Comparison of ENCODE assay signal across 30 mouse cellular contexts in genomic region chr8:105961536-105961935, GRCm38 (mm10). TPM values are rescaled to one million over a fixed set of nuclear protein-coding genes. Genes with fewer than 3 reads are reported as not detected.
A peak's percentile ranks its signal among the peaks of the same experiment; 100 is the strongest.
DNase-seq lines count a peak whose midpoint lies in the region; ATAC-seq lines count a peak whose summit lies in the region.
"Had no signal": no experiment of that assay in that cellular context is flagged by ENCODE, and none has a peak within 500 bp of the region (broad histone marks: within the 10 kb centered on the region; RNA-seq: fewer than 3 reads in every experiment).

No protein-coding gene starts in this region.

- peak; percentile 21 for ATAC-seq in common myeloid progenitor, adult 5-6 weeks (replicated peaks; ENCODE audit: low read depth, poor library complexity, severe bottlenecking)
- ATAC-seq in liver, embryonic 15.5 days (ENCODE audit: insufficient read depth) = peak; percentile 18; the same call in 1 of the 2 replicates
- no peak for ATAC-seq in inflammation-experienced regulatory T-cells, adult 6 months
- ATAC-seq in kidney, embryonic 14.5 days (ENCODE audit: low FRiP score, low TSS enrichment) = no peak
- ATAC-seq: forebrain, embryonic 14.5 days; hindbrain, embryonic 16.5 days; intestine, embryonic 16.5 days; midbrain, embryonic 13.5 days had no signal

- 0 out of 2 replicates have a peak overlapping the region, but pooled peaks have one; percentile 26 for H3K27ac ChIP-seq in liver, embryonic 15.5 days (replicated peaks)
- H3K27ac ChIP-seq in kidney, embryonic 14.5 days (ENCODE audit: low read depth, low read length) = no peak overlapping the region
- H3K27ac ChIP-seq: embryonic facial prominence, embryonic 13.5 days; hindbrain, embryonic 10.5 days; left cerebral cortex, adult 2 months; limb, embryonic 15.5 days; macrophage; midbrain, embryonic 13.5 days had no signal

- WGBS in liver, embryonic 15.5 days (ENCODE audit: insufficient replicate concordance) = 25% methylated on average over 10 of the region's 10 CpGs
- 88% methylated on average over 10 of the region's 10 CpGs for WGBS in kidney, embryonic 14.5 days

- DNase-seq in retina, postnatal 1 day = peak; percentile 12
- DNase-seq in retina, embryonic 14.5 days (ENCODE audit: low spot score) = no peak
- no peak for DNase-seq in right cerebral cortex, postnatal 4 days
- DNase-seq: adrenal gland, postnatal 36 days; cerebellum, adult 11-12 months; cerebellum, postnatal 10 days; heart, postnatal 10 days; layer of hippocampus, adult 9-11 months; right cerebral cortex, postnatal 25 days had no signal

- no peaks in the 10 kb centered on the region for H3K27me3 ChIP-seq in liver, embryonic 15.5 days
- H3K27me3 ChIP-seq in kidney, embryonic 14.5 days (ENCODE audit: control insufficient read depth, insufficient read depth, low read length) = no peaks in the 10 kb centered on the region
- H3K27me3 ChIP-seq: embryonic facial prominence, embryonic 13.5 days; heart, embryonic 12.5 days; limb, embryonic 15.5 days had no signal

- H3K4me3 ChIP-seq in liver, embryonic 15.5 days (replicated peaks) = peak overlapping the region; percentile 13
- H3K4me3 ChIP-seq in kidney, embryonic 14.5 days (ENCODE audit: low read length) = no peak overlapping the region
- H3K4me3 ChIP-seq: embryonic facial prominence, embryonic 13.5 days; heart, embryonic 12.5 days; hindbrain, embryonic 10.5 days; left cerebral cortex, adult 2 months; limb, embryonic 15.5 days; midbrain, embryonic 13.5 days had no signal

- H3K9me3 ChIP-seq in liver, embryonic 15.5 days (replicated peaks) = no peaks in the 10 kb centered on the region
- no peaks in the 10 kb centered on the region for H3K9me3 ChIP-seq in kidney, embryonic 14.5 days (ENCODE audit: control insufficient read depth, low read length)
- H3K9me3 ChIP-seq: embryonic facial prominence, embryonic 13.5 days; heart, embryonic 12.5 days; hindbrain, embryonic 10.5 days; limb, embryonic 15.5 days; midbrain, embryonic 13.5 days had no signal

- peak overlapping the region; percentile 28; the same call in 1 of the 2 replicates for H3K9ac ChIP-seq in liver, embryonic 15.5 days
- no peak overlapping the region for H3K9ac ChIP-seq in kidney, embryonic 14.5 days (ENCODE audit: low read depth, low read length)
- H3K9ac ChIP-seq: embryonic facial prominence, embryonic 13.5 days; heart, embryonic 12.5 days; limb, embryonic 15.5 days; midbrain, embryonic 13.5 days had no signal

- H3K36me3 ChIP-seq in liver, embryonic 15.5 days (replicated peaks) = peaks cover 29% of the 10 kb centered on the region
- H3K36me3 ChIP-seq in kidney, embryonic 14.5 days (ENCODE audit: control insufficient read depth, insufficient read depth, low read length) = peaks cover 13% of the 10 kb centered on the region; the same call in 1 of the 2 replicates
- H3K36me3 ChIP-seq: midbrain, embryonic 13.5 days had no signal

- peaks cover 75% of the 10 kb centered on the region for H3K4me1 ChIP-seq in liver, embryonic 15.5 days (replicated peaks)
- H3K4me1 ChIP-seq in kidney, embryonic 14.5 days (ENCODE audit: control insufficient read depth, insufficient read depth, low read length) = peaks cover 10% of the 10 kb centered on the region

- H3K4me2 ChIP-seq in liver, embryonic 15.5 days = peak overlapping the region; percentile 61
- H3K4me2 ChIP-seq in kidney, embryonic 14.5 days (replicated peaks; ENCODE audit: low read depth, low read length) = no peak overlapping the region
- H3K4me2 ChIP-seq: embryonic facial prominence, embryonic 13.5 days; heart, embryonic 12.5 days; limb, embryonic 15.5 days; midbrain, embryonic 13.5 days had no signal

RNA-seq across cellular contexts. Expression of gene Slc12a4, which starts 4.4 kb away (rescaled TPM):
- total RNA-seq in common myeloid progenitor, adult 5-6 weeks (2017) = 1.9 and 8.1 TPM in 2 replicates
- polyA plus RNA-seq in liver, embryonic 15.5 days (2015; fragmentation: Nextera tagmentation; extraction: Ambion mirVana) = 10.6 and 11.9 TPM in 2 replicates
- polyA plus RNA-seq in inflammation-experienced regulatory T-cells, adult 6 months (2017; shearing (Covaris generic)) = 1 to 10 TPM; 5.4 to 8.8 (median 6.4) TPM
- 16.8 and 21.8 TPM in 2 replicates for polyA plus RNA-seq in kidney, embryonic 14.5 days (2014; fragmentation: Nextera tagmentation; extraction: Ambion mirVana)

RNA-seq across cellular contexts. Expression of gene Dpep3, which starts 17.7 kb away (rescaled TPM):
- not detected in 2 replicates for total RNA-seq in common myeloid progenitor, adult 5-6 weeks (2017)
- not detected in 2 replicates for polyA plus RNA-seq in liver, embryonic 15.5 days (2015; fragmentation: Nextera tagmentation; extraction: Ambion mirVana)
- not detected for polyA plus RNA-seq in inflammation-experienced regulatory T-cells, adult 6 months (2017; shearing (Covaris generic))
- polyA plus RNA-seq in kidney, embryonic 14.5 days (2014; fragmentation: Nextera tagmentation; extraction: Ambion mirVana) = not detected in 2 replicates
- total RNA-seq: adrenal gland, adult 18-20 months; adrenal gland, postnatal 36 days; gastrocnemius, adult 8-10 months; granulocyte monocyte progenitor cell, adult 5-6 weeks; heart, postnatal 10 days; left cerebral cortex, adult 2 months; left cerebral cortex, postnatal 36 days had no signal
- polyA plus RNA-seq: embryonic facial prominence, embryonic 13.5 days; forebrain, embryonic 14.5 days; heart, embryonic 12.5 days; hindbrain, embryonic 10.5 days; hindbrain, embryonic 16.5 days; intestine, embryonic 16.5 days; kidney, embryonic 16.5 days; limb, embryonic 15.5 days; lung, embryonic 16.5 days; midbrain, embryonic 13.5 days; neural tube, embryonic 11.5 days had no signal

RNA-seq across cellular contexts. Expression of gene Lcat, which starts 18.4 kb away (rescaled TPM):
- total RNA-seq in common myeloid progenitor, adult 5-6 weeks (2017) = 0.32 and 1.4 TPM in 2 replicates
- 70.8 and 85.2 TPM in 2 replicates for polyA plus RNA-seq in liver, embryonic 15.5 days (2015; fragmentation: Nextera tagmentation; extraction: Ambion mirVana)
- under 1 TPM; 0.44 to 0.67 (median 0.45) TPM for polyA plus RNA-seq in inflammation-experienced regulatory T-cells, adult 6 months (2017; shearing (Covaris generic))
- 0.89 and 1.6 TPM in 2 replicates for polyA plus RNA-seq in kidney, embryonic 14.5 days (2014; fragmentation: Nextera tagmentation; extraction: Ambion mirVana)
- total RNA-seq: granulocyte monocyte progenitor cell, adult 5-6 weeks had no signal

RNA-seq across cellular contexts. Expression of gene Psmb10, which starts 23.3 kb away (rescaled TPM):
- 51.3 and 62.1 TPM in 2 replicates for total RNA-seq in common myeloid progenitor, adult 5-6 weeks (2017)
- polyA plus RNA-seq in liver, embryonic 15.5 days (2015; fragmentation: Nextera tagmentation; extraction: Ambion mirVana) = 45.0 and 47.9 TPM in 2 replicates
- polyA plus RNA-seq in inflammation-experienced regulatory T-cells, adult 6 months (2017; shearing (Covaris generic)) = 100 to 1,000 TPM; 368 to 388 (median 373) TPM
- polyA plus RNA-seq in kidney, embryonic 14.5 days (2014; fragmentation: Nextera tagmentation; extraction: Ambion mirVana) = 38.7 and 47.6 TPM in 2 replicates

RNA-seq across cellular contexts. Expression of gene Ctrl, which starts 27.9 kb away (rescaled TPM):
- total RNA-seq in common myeloid progenitor, adult 5-6 weeks (2017) = 0.14 and 2.7 TPM in 2 replicates
- polyA plus RNA-seq in liver, embryonic 15.5 days (2015; fragmentation: Nextera tagmentation; extraction: Ambion mirVana) = 0.20 and 0.36 TPM in 2 replicates
- 1 to 10 TPM; 3.0 to 4.1 (median 3.4) TPM for polyA plus RNA-seq in inflammation-experienced regulatory T-cells, adult 6 months (2017; shearing (Covaris generic))
- 1.5 and 2.0 TPM in 2 replicates for polyA plus RNA-seq in kidney, embryonic 14.5 days (2014; fragmentation: Nextera tagmentation; extraction: Ambion mirVana)
- total RNA-seq: gastrocnemius, adult 8-10 months had no signal
- polyA plus RNA-seq: macrophage had no signal

Comparison
In these comparisons a context has a peak if more than half of its experiments do, and no peak if none do; other contexts are left out.
1. ATAC-seq: peak in common myeloid progenitor, adult 5-6 weeks (single experiment) and liver, embryonic 15.5 days (single experiment); none in inflammation-experienced regulatory T-cells, adult 6 months (single experiment) and kidney, embryonic 14.5 days (single experiment).
2. RNA of gene Lcat, which starts 18.4 kb away (polyA plus RNA-seq): 70.8 to 85.2 TPM in liver, embryonic 15.5 days; 0.89 to 1.6 TPM in kidney, embryonic 14.5 days and 0.44 to 0.67 TPM in inflammation-experienced regulatory T-cells, adult 6 months; every median in the first group is over 10 times any median in the second.